Mouse (Mus musculus) heart, embryonic 10.5 days (tissue): Measurements from ENCODE around the gene Ldhal6b. TPM values are rescaled to one million over a fixed set of nuclear protein-coding genes. Genes with fewer than 3 reads are reported as not detected.
"Not testable (repeated sequence)": the region's sequence is repeated elsewhere in the genome, so short reads cannot be mapped to it uniquely, and the experiment has no call there.

Experiments used
- DNase-seq: peaks from one replicate; pipeline ENCODE4 v3.0.0-alpha.2; 2017; ENCODE audit warnings: low spot score
- H3K27ac ChIP-seq: fragments of 300-500 bp; sonication (generic); 2 replicates; pipeline ENCODE4 v1.5.1; 2016; ENCODE audit warnings: mild to moderate bottlenecking
- H3K27me3 ChIP-seq: fragments of 300-500 bp; sonication (generic); 2 replicates; pipeline ENCODE4 v1.6.1; 2016; ENCODE audit warnings: mild to moderate bottlenecking; ENCODE audit not compliant: poor library complexity, insufficient read depth, severe bottlenecking
- H3K36me3 ChIP-seq: fragments of 300-500 bp; sonication (generic); 2 replicates; pipeline ENCODE4 v1.6.1; 2016; ENCODE audit warnings: mild to moderate bottlenecking, moderate library complexity
- H3K4me1 ChIP-seq: fragments of 300-500 bp; sonication (generic); 2 replicates; pipeline ENCODE4 v1.6.1; 2016; ENCODE audit warnings: mild to moderate bottlenecking
- H3K4me3 ChIP-seq: fragments of 300-500 bp; sonication (generic); 2 replicates; pipeline ENCODE4 v1.5.1; 2016; ENCODE audit warnings: mild to moderate bottlenecking, moderate library complexity
- H3K9me3 ChIP-seq: fragments of 300-500 bp; sonication (generic); 2 replicates; pipeline ENCODE4 v1.6.1; 2016; ENCODE audit warnings: mild to moderate bottlenecking, moderate library complexity
- WGBS: fragments of 180-500 bp; shearing (Covaris S2); methylation state at CpG from one replicate; pipeline ENCODE4 v1.1.7; 2016; 5-methylcytosine and 5-hydroxymethylcytosine counted together
- polyA plus RNA-seq: library from polyadenylated mRNA; unstranded; fragments of >200 nt; fragmentation: Nextera tagmentation; extraction: Ambion mirVana; gene quantifications from 2 replicates; pipeline ENCODE4 v1.2.1, GENCODE M21; 2016

The Ldhal6b gene
- polyA plus RNA-seq = not detected in 2 replicates

DNA sequence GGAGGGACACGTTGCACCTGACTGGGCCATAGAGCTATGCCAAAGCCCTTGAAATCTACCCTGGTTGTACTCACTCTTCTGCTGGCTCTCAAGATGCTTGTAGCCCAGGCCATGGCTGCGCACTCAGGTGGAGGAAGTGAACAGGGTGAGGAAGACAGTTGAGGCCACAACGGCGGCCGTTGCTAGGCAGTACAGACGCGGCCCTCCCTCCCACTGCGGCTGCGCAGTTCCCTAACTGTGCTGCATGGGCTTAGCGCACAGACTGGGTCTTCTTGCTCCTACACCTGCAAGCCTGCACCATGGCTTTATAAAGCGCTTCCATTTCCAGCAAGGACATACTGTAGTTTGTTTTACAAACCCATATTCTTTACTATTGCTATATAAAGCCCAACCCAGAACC lies at the start of gene Ldhal6b:
Ldhal6b (minus strand) TSS at position 223 of the 400 bp plus-strand sequence.
- H3K27ac ChIP-seq = no peak within 1 kb of the TSS
- H3K36me3 ChIP-seq = peaks cover 34% of the 10 kb centered on the region
- H3K27me3 ChIP-seq = no peaks in the 10 kb centered on the region
- no peaks in the 10 kb centered on the region for H3K9me3 ChIP-seq
- no peak within 1 kb of the TSS for H3K4me3 ChIP-seq
- H3K4me1 ChIP-seq = peaks cover 23% of the 10 kb centered on the region
- DNase-seq = no peak
- WGBS = 92% methylated on average over 11 of the region's 11 CpGs

DNA sequence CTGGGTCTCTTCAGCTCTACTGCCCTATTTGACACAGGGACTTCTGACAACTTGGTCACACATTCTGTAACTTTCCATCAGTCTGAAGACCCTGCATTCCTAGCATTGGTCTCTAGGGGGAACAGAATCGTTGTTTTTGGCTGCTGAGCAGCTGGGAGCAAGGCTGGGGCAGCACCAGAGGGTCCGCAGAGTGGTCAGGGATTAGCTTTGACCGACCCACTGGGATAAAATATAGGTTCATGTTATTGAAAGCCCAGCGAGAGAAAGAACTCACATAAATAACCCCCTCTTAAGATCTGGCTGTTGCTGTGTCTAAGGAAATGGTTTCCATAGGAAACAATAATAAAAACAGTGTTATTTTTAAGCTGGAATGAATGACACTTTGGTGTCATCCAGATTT lies 48.6 kb upstream of the Ldhal6b start:
- Histone ChIP-seq H3K27ac (no peak overlapping the region), H3K36me3 (no peaks in the 10 kb centered on the region), H3K4me1 (no peaks in the 10 kb centered on the region), H3K9me3 (no peaks in the 10 kb centered on the region), H3K27me3 (no peaks in the 10 kb centered on the region; the same call in 1 of the 2 replicates), H3K4me3 (no peak overlapping the region)
- 46% methylated on average over 4 of the region's 4 CpGs for WGBS
- no peak for DNase-seq

DNA sequence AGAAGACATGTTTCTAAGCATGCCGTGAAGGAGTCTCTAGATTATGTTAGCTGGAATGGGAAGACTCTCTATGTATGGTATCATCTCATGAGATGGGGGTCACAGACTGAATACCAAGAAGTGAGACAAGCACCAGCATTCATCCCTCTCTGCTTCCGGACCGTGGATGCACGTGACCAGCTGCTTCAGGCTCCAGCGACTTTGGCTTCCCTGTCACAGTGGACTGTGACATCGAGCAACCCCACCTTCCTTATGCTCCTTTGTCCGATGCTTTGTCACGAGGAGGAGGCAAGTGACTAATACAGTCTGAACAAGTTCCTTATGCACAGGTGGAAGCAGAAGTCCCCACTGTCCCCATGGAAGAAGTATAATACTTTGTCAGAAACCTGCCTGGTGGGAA lies 48.2 kb upstream of the Ldhal6b start:
- no peaks in the 10 kb centered on the region for H3K9me3 ChIP-seq
- H3K4me1 ChIP-seq = no peaks in the 10 kb centered on the region
- H3K36me3 ChIP-seq = no peaks in the 10 kb centered on the region
- no peaks in the 10 kb centered on the region; the same call in 1 of the 2 replicates for H3K27me3 ChIP-seq
- no peak overlapping the region for H3K4me3 ChIP-seq
- H3K27ac ChIP-seq = no peak overlapping the region
- 85% methylated on average over 8 of the region's 8 CpGs for WGBS
- no peak for DNase-seq

DNA sequence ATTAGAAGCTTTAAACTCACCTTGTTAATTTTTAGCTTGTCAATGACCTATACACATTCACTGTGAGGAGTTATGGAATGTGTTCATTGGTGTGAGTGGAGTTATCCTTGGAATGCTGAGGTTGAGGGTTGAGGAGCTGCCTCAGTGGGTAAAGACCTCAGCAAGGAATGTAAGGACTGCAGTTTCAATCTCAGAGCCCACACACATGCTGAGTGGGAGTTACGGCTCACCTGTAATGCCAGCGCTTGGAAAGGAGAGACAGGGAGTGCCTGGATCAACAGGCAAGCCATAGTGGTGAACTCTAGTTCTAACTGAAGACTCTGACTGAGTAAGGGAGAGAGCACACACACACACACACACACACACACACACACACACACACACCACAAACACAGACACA lies 45.3 kb upstream of the Ldhal6b start:
- Histone ChIP-seq H3K9me3 (no peaks in the 10 kb centered on the region), H3K4me3 (no peak overlapping the region), H3K36me3 (no peaks in the 10 kb centered on the region), H3K4me1 (no peaks in the 10 kb centered on the region), H3K27ac (no peak overlapping the region), H3K27me3 (peaks cover 8% of the 10 kb centered on the region; the same call in 1 of the 2 replicates)
- no peak for DNase-seq
- 75% methylated on average over 2 of the region's 2 CpGs for WGBS

DNA sequence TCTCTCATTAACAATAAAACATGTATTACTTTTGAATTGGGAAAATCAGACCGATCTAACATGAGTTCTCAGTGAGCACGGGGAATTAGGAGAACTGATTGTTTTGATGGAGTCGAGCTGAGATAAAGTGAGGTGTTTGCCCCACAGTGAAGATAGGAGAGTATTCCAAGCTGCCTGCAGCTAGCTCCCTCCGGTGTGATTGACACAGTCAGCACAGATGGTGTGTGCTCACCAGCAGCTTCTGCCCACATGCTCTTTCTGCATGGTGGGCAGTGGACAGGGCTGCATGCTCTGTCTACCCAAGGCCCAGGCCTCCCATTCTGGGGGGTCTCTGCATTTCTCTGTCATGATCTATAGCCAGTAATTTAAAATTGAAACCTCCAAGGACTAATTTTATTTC lies 35.1 kb upstream of the Ldhal6b start:
- Histone ChIP-seq H3K36me3 (no peaks in the 10 kb centered on the region), H3K4me1 (no peaks in the 10 kb centered on the region), H3K27me3 (peaks cover 19% of the 10 kb centered on the region), H3K27ac (no peak overlapping the region), H3K4me3 (no peak overlapping the region), H3K9me3 (no peaks in the 10 kb centered on the region)
- 64% methylated on average over 4 of the region's 4 CpGs for WGBS
- no peak for DNase-seq

DNA sequence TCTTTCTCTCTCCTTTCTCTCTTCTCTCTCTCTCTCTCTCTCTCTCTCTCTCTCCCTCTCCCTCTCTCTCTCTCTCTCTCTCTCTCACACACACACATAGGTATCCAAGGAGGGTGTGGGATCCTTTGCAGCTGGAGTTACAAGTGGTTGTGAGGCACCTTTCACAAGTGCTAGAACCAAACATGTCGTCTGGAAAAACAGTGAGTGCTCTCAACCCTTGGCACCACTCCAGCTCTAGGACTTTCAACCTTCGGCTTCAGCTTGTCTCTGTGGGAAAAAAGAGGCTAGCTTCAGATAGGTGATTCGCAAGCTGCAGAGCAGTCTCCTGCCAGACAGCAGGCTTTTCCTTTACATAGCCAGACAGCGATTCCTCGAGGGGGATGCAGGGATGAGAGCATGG lies 25.2 kb upstream of the Ldhal6b start:
- 52% methylated on average over 5 of the region's 5 CpGs for WGBS
- H3K27ac ChIP-seq = no peak overlapping the region

DNA sequence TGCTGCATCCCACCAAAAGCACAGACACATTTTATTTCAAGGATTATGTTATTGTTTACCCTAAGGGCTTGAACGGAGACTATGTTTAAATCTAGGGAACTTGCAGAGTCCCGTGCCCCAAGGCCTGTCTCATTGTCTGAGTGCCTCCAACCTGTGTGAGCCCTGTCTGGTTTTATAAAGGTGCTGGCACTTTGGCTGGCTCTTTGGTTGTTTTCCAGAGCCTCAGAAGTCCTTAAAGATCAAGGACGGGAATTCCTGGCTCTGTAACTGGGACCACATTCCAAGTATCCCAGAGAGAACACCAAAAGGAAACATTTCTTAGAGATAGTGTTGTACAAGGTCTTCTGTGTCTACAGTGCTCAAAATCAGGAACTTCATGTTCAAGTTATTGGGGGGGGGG lies 24.7 kb upstream of the Ldhal6b start:
- DNase-seq = no peak
- H3K27me3 ChIP-seq = peaks cover 3% of the 10 kb centered on the region; the same call in 1 of the 2 replicates
- no peaks in the 10 kb centered on the region for H3K36me3 ChIP-seq
- WGBS = 66% methylated on average over 3 of the region's 3 CpGs
- no peaks in the 10 kb centered on the region for H3K9me3 ChIP-seq
- peaks cover 3% of the 10 kb centered on the region; the same call in 1 of the 2 replicates for H3K4me1 ChIP-seq
- H3K4me3 ChIP-seq = no peak overlapping the region
- H3K27ac ChIP-seq = no peak overlapping the region

More for the DNA sequence above, 25.2 kb upstream of the Ldhal6b start:
- Histone ChIP-seq H3K9me3 (no peaks in the 10 kb centered on the region), H3K4me3 (no peak overlapping the region), H3K4me1 (peaks cover 3% of the 10 kb centered on the region; the same call in 1 of the 2 replicates), H3K36me3 (no peaks in the 10 kb centered on the region), H3K27me3 (peaks cover 3% of the 10 kb centered on the region; the same call in 1 of the 2 replicates)
- no peak for DNase-seq

DNA sequence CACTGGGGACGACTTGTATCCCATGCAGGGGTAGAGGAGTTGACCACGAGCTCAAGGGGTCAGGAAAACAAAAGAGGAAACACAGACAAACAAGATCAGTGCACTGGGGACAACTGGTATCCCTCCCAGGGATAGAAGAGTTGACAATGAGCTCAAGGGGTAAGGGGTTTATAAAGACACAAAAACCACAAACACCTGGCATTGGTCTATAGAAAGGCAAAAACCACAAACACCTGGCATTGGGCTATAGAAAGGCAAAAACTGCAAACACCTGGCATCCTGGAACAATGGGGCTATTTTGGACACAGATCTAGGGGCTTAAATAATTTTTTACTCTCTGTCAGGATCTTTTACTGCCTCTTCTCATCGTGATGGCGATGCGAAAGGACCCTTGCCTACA lies 23.8 kb upstream of the Ldhal6b start:
- H3K36me3 ChIP-seq, H3K27me3 ChIP-seq, H3K4me1 ChIP-seq, H3K4me3 ChIP-seq, H3K27ac ChIP-seq, DNase-seq, H3K9me3 ChIP-seq: not testable (repeated sequence)
- WGBS = 72% methylated on average over 5 of the region's 5 CpGs

DNA sequence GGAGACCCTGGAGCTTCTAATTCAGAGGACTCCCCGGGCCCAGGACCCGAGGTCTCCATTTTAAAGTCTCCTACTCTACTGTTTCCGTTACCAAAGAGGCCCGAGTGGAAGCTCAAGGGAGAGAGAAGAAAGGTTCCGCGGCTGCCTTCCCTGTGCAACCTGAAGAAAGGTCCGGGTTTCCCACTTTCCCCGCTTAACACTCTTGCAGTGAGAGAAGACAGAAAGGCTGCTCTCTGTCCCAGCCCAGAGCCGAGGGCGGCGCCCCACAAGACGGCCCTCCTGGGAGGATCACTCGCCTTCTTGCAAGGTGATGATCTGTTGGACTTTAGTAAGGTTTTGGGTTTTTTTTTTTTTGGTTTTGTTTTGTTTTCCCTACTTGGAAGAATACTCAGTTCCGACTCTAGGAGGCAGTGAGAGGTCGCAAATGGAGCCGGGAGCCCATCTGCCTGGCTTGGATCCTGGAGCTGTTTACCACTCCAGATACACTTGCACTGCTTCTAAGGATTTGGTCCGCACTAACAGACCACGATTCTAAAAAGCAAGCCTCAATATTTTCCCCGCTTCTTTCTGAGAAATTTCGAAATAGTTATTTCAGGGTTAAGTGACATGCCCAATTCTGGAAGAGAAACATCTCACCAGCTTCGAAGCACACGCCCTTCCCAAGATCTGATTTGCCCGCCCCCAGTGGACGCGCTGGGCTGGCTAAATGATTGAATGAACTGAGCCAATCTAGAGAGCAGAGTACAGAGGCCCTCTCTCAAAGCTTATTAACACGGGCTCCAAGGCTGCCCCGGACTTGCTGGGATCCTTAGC lies 21.8 kb upstream of the Ldhal6b start, which contains the start of gene Tmem242:
Tmem242 (minus strand) TSS at position 101 of the 813 bp plus-strand sequence.
- Histone ChIP-seq H3K9me3 (no peaks in the 10 kb centered on the region), H3K27me3 (no peaks in the 10 kb centered on the region; the same call in 1 of the 2 replicates), H3K4me3 (peak within 1 kb of the TSS; percentile 70), H3K27ac (peak within 1 kb of the TSS; percentile 91), H3K4me1 (peaks cover 3% of the 10 kb centered on the region; the same call in 1 of the 2 replicates), H3K36me3 (no peaks in the 10 kb centered on the region)
- WGBS = 0% methylated on average over 27 of the region's 27 CpGs
- peak; percentile 90 for DNase-seq

DNA sequence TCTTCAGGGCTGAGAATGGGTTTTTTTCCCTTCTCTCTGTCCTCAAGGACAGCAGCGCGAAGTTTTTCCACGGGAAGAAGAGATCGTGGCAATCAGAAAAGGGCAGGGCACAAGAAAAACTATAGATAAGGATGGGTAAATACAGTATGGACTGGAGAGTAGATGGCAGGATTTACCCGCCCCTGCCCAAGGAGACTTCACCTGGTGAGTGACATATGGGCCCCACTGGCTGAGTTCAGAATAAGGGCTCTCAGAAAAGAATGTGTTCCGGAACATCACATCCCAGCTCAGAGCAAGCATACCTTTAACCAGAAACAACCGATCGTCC lies 21.2 kb upstream of the Ldhal6b start:
- DNase-seq = no peak
- peak overlapping the region; percentile 70 for H3K4me3 ChIP-seq
- no peaks in the 10 kb centered on the region for H3K9me3 ChIP-seq
- no peaks in the 10 kb centered on the region; the same call in 1 of the 2 replicates for H3K27me3 ChIP-seq
- peaks cover 3% of the 10 kb centered on the region; the same call in 1 of the 2 replicates for H3K4me1 ChIP-seq
- WGBS = under 1% methylated on average over 8 of the region's 8 CpGs
- H3K36me3 ChIP-seq = peaks cover 5% of the 10 kb centered on the region; the same call in 1 of the 2 replicates
- peak overlapping the region; percentile 91 for H3K27ac ChIP-seq

DNA sequence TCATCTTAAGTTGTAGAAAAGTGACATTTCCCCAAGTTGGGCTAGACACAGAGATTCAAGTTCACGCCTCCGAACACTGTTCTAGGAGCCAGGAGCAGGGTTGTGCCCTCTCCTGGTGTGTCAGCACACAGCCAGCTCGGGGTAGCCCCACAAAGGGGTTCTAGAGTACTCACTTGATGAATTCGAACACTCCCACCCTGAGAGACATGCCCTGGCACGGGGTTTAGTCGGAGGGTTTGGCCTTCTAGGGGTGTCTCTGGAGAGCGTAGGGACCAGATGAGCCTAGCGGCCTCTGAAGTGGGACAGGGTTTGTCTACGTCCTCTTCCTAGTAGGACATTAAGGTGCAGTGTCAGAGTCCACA lies 11.2 kb upstream of the Ldhal6b start:
- H3K9me3 ChIP-seq = no peaks in the 10 kb centered on the region
- no peak overlapping the region for H3K27ac ChIP-seq
- no peaks in the 10 kb centered on the region for H3K27me3 ChIP-seq
- WGBS = 80% methylated on average over 9 of the region's 9 CpGs
- DNase-seq = no peak
- H3K36me3 ChIP-seq = peaks cover 31% of the 10 kb centered on the region
- H3K4me3 ChIP-seq = no peak overlapping the region
- H3K4me1 ChIP-seq = peaks cover 9% of the 10 kb centered on the region; the same call in 1 of the 2 replicates

DNA sequence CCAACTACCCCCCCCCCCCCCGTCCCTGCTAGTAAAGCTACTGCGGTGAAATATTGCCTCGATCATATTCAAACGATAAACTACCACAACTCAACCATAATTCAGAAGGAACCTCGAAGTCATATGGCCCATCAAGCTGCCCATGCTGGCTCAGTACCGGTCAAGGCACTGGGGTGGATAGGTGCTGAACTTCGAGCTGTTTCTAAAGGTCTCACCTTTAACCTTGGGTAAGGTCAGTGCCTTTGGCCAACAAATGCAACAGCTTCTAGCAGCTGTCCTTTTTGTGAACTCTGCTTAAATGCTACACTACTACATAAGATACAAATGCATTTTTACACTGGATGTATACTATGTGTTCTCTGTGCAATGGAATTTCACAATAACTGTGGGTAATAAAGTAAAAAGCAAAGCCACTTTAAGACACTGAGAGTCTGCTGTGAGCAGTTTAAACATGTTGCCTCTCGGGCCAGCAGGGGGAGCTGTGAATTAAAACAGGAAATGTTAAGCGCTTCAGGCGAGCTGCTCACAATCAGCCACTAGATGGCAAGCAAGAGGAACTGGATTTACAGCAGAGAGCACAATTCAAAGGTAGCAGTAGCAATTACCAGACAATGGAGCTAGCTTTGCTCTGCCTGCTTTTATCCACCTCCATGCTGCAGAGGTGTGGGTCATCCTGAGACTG lies 10.7 kb upstream of the Ldhal6b start:
- WGBS = 60% methylated on average over 10 of the region's 10 CpGs
- H3K9me3 ChIP-seq = no peaks in the 10 kb centered on the region
- no peak overlapping the region for H3K4me3 ChIP-seq
- H3K36me3 ChIP-seq = peaks cover 31% of the 10 kb centered on the region
- H3K27ac ChIP-seq = no peak overlapping the region
- H3K4me1 ChIP-seq = peaks cover 14% of the 10 kb centered on the region
- H3K27me3 ChIP-seq = no peaks in the 10 kb centered on the region
- DNase-seq = peak; percentile 94

DNA sequence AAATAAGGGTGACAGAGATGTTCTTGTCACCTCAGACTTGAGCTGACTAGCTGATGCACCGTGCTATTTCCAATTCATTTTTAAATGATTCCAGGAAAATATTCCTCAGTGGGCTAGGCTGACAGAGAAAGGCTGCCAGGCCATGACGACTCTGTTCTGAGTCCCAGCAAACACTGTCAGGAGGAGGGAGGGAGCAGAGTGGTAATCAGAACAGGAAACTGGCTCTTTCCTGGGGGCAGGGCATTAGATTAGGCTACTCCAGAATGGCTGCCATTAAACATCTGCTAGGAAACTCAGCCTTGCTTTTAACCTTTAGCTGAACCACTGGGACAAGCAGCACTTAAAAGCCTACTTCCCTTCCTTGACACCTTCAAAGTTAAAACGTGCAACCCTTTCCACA lies 6.6 kb upstream of the Ldhal6b start:
- H3K27ac ChIP-seq = 0 out of 2 replicates have a peak overlapping the region, but pooled peaks have one; percentile 1
- peaks cover 6% of the 10 kb centered on the region; the same call in 1 of the 2 replicates for H3K36me3 ChIP-seq
- H3K4me3 ChIP-seq = no peak overlapping the region
- H3K4me1 ChIP-seq = peaks cover 37% of the 10 kb centered on the region
- 40% methylated on average over 3 of the region's 3 CpGs for WGBS
- no peaks in the 10 kb centered on the region for H3K9me3 ChIP-seq
- no peak for DNase-seq
- no peaks in the 10 kb centered on the region for H3K27me3 ChIP-seq
